Mouse (Mus musculus) adrenal gland, postnatal 14 days (tissue): Measurements from ENCODE around the gene Amt. TPM values are rescaled to one million over a fixed set of nuclear protein-coding genes. Genes with fewer than 3 reads are reported as not detected.

ENCODE experiments used
- DNase-seq: peaks from one replicate; pipeline ENCODE4 v3.0.0; 2021; ENCODE audit warnings: mixed read lengths
- total RNA-seq: library from RNA; stranded (reverse); gene quantifications from 2 replicates; pipeline ENCODE4 v1.2.3, GENCODE M21; 2021

Amt gene
- total RNA-seq, 1 experiment from 2014 or later = 13.2 TPM

- DNase-seq = peak; percentile 94
Measured at GRCm38 (mm10) chr9:108338886-108339781, 42.5 kb downstream of the Amt start, which contains the start of gene Gpx1. TSS of gene Gpx1 (plus strand) at chr9:108338903.

GRCm38 (mm10) chr9:108339886-108340257 is 43.2 kb downstream of the Amt start:
- peak; percentile 62 for DNase-seq

DNA sequence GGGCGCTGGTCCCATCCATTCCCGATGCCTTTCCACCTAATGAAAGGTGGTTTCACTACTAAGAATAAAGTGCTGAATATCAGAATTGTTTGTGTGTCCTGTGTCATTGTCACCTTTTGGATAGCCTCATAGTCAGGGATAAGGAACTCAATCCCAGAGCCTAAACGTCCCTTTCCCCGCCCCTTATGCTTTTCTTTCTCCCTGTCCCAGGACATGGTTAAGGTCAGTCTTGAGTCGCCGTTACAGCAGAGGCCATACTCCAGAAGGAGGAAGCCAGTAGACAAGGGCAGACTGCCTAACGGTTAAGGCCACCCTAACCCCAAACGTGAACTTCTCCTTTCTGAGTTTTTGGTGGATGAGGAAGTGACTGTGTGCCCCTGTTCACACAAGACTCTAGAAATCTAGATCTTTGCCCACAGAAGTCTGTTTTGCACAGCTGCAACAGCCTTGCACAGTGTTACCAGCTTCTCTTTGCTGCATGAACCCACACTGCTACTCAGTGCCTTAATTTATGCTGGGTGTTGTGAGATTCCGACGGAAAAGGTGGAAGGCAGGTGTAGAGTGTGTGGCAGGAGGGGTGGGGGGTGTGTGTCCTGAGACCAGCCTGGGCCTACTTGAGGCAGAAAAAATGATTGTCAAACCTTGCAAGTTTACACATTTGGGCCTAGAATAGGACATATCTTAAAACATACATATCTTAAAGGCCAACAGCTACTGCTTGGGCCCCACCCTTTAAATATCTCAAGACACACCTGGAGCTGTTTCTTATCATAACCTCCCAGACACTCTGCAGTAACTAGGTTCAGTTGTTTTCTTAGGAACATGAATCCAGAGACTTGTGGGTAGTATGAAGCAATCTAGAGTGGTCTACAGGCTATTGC is 43.8 kb downstream of the Amt start:
- DNase-seq = peak; percentile 53

GRCm38 (mm10) chr9:108341139-108341475 is 44.5 kb downstream of the Amt start:
- DNase-seq = no peak

- peak; percentile 34 for DNase-seq
Measured at GRCm38 (mm10) chr9:108341801-108342200, 45.1 kb downstream of the Amt start.

DNA sequence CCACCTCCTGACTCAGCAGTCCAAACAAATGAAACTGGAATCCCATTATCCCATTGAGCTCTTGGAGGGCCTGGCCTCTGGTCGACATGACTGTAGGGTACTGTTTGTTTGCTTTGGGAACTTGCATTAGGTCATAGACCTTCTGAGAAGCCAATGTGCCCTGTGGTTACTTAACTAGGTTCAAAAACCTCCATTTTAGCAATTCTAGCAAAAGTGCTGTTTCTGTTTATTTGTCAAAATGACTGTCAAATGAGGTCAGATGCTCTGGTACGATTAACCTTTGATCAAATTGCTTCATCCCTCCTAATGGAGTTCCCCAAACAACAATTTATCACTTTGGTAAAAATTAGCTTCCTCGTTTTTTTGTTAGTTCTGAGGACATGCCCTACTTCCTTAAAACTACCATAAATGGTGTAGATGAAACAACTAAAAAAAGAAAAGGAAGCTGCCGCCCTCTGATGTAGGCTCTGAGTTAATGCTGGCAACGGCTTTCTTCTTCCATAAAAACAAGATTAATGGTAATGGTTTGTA is 45.7 kb downstream of the Amt start:
- no peak for DNase-seq

- DNase-seq = no peak
Measured at GRCm38 (mm10) chr9:108343331-108343730, 46.7 kb downstream of the Amt start.

DNA sequence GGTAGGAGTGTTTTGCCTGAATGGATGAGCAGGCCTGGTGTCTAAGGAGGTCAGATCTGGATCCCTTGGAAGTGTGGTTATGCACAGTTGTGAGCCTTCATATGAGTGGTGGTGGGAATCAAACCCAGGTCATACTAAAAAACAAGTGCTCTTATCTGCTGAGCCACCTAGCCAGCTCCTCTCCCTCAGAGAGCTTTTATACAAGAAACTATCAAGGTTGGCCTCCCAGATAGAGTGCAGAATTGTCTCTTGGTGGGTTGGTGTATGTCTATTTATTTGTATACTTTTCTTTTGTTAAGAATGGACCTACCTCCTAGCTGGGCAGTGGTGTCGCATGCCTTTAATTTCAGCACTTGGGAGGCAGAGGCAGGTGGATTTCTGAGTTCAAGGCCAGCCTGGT is 47.2 kb downstream of the Amt start:
- DNase-seq = no peak

DNA sequence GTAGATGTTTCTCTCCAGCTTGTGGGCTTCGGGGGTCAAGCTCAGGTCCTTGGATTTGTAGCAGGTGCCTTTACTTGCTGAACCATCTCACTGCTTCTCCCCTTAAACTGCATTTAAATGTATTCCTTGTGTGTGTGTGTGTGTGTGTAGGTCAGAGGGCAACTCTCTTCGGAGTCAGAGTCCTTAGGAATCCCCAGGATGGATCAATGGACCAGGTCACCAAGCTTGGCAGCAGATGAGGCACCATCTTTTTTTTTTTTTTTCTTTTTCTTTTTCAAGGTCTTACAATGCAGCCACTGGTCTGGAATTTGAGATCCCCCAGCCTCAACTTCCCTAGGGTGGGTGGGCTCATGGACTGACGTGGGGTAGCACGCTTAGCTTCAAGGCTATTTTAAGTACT is 47.8 kb downstream of the Amt start:
- no peak for DNase-seq

DNA sequence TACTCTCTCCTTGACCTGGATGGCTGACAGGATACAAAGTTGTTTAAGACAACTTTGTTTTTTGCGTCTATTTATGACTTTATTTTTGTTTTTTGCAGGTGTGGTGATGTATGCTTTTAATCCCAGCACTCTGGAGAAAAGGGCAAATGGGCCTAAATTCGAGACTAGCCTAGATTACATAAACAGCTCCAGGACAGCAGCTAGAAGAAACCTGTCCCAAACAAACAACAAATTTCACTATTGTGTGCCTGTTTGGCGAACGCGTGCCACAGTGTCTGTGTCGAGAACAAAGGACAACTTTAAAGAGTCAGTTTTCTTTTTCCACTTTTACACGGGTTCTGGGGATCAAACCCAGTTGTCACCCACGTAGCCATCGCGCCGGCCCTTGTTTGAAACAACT is 50.4 kb downstream of the Amt start:
- DNase-seq = no peak

- peak; percentile 95 for DNase-seq
Measured at GRCm38 (mm10) chr9:108347540-108348289, 51.1 kb downstream of the Amt start, which contains the start of gene Usp4. TSS of gene Usp4 (plus strand) at chr9:108347853.

- DNase-seq = no peak
Measured at GRCm38 (mm10) chr9:108348290-108348680, 51.6 kb downstream of the Amt start.

- DNase-seq = no peak
Measured at GRCm38 (mm10) chr9:108349727-108350126, 53.1 kb downstream of the Amt start.

Other genes starting within 250 kb of the Amt start
- gene Gmppb, start 247.6 kb upstream of the Amt start, total RNA-seq = 20.2 and 20.9 TPM in 2 replicates
- gene Amigo3, start 243.7 kb upstream of the Amt start, total RNA-seq = 4.1 and 4.4 TPM in 2 replicates
- 1.4 and 20.2 TPM in 2 replicates for gene Mst1, start 216.4 kb upstream of the Amt start, total RNA-seq
- 54.2 and 66.6 TPM in 2 replicates for gene Rnf123, start 213.5 kb upstream of the Amt start, total RNA-seq
- gene Apeh, start 202.2 kb upstream of the Amt start, total RNA-seq = 76.2 and 76.5 TPM in 2 replicates
- 2.9 TPM in 2 replicates for gene Bsn, start 106.5 kb upstream of the Amt start, total RNA-seq
- 156 and 176 TPM in 2 replicates for gene Dag1, start 32.9 kb upstream of the Amt start, total RNA-seq
- 16.9 and 21.2 TPM in 2 replicates for gene Nicn1, start 6.4 kb upstream of the Amt start, total RNA-seq
- gene Rhoa, start 9.3 kb downstream of the Amt start, total RNA-seq = 359 and 362 TPM in 2 replicates
- gene Tcta, start 9.3 kb downstream of the Amt start, total RNA-seq = 30.4 and 34.1 TPM in 2 replicates
- 551 and 754 TPM in 2 replicates for gene Gpx1, start 42.0 kb downstream of the Amt start, total RNA-seq
- 101 and 117 TPM in 2 replicates for gene Usp4, start 51.0 kb downstream of the Amt start, total RNA-seq
- gene 1700102P08Rik, start 96.0 kb downstream of the Amt start, total RNA-seq = 0.74 and 1.4 TPM in 2 replicates
- gene Ccdc36, start 131.6 kb downstream of the Amt start, total RNA-seq = not detected in 2 replicates
- gene BC048562, start 139.6 kb downstream of the Amt start, total RNA-seq = not detected in 2 replicates
- 35.1 and 36.4 TPM in 2 replicates for gene Ccdc71, start 163.7 kb downstream of the Amt start, total RNA-seq
- gene Klhdc8b, start 164.7 kb downstream of the Amt start, total RNA-seq = 29.7 and 30.9 TPM in 2 replicates
- gene Lamb2, start 182.9 kb downstream of the Amt start, total RNA-seq = 121 and 124 TPM in 2 replicates
- 163 and 175 TPM in 2 replicates for gene Usp19, start 193.7 kb downstream of the Amt start, total RNA-seq
- gene Qars, start 210.9 kb downstream of the Amt start, total RNA-seq = 179 and 190 TPM in 2 replicates
- 114 and 125 TPM in 2 replicates for gene Qrich1, start 220.0 kb downstream of the Amt start, total RNA-seq